Mouse (Mus musculus) embryonic facial prominence, embryonic 13.5 days (tissue): ENCODE results near the gene Gm2115. TPM values are rescaled to one million over a fixed set of nuclear protein-coding genes. Genes with fewer than 3 reads are reported as not detected.

Experiments
- ATAC-seq: fragments of 200-750 bp; cut with Nextera tagmentation; 2 replicates; pipeline ENCODE4 v1.8.0; 2017; ENCODE audit warnings: low read depth; ENCODE audit not compliant: insufficient number of reproducible peaks, insufficient read depth, low FRiP score, low TSS enrichment
- H3K27ac ChIP-seq: fragments of 300-500 bp; sonication (generic); 2 replicates; pipeline ENCODE4 v1.5.1; 2015; ENCODE audit warnings: moderate library complexity, mild to moderate bottlenecking, inconsistent platforms
- H3K27me3 ChIP-seq: fragments of 300-500 bp; sonication (generic); 2 replicates; pipeline ENCODE4 v1.6.1; 2015; ENCODE audit warnings: mild to moderate bottlenecking, inconsistent platforms
- H3K36me3 ChIP-seq: fragments of 300-500 bp; sonication (generic); 2 replicates; pipeline ENCODE4 v1.6.1; 2015; ENCODE audit warnings: mild to moderate bottlenecking, inconsistent platforms
- H3K4me1 ChIP-seq: fragments of 300-500 bp; sonication (generic); 2 replicates; pipeline ENCODE4 v1.6.1; 2015; ENCODE audit warnings: inconsistent platforms
- H3K4me2 ChIP-seq: fragments of 300-500 bp; sonication (generic); 2 replicates; pipeline ENCODE4 v1.6.1; 2015; ENCODE audit warnings: moderate library complexity, mild to moderate bottlenecking, inconsistent platforms
- H3K4me3 ChIP-seq: fragments of 300-500 bp; sonication (generic); 2 replicates; pipeline ENCODE4 v1.5.1; 2015; ENCODE audit warnings: mild to moderate bottlenecking, inconsistent platforms
- H3K9ac ChIP-seq: fragments of 300-500 bp; sonication (generic); 2 replicates; pipeline ENCODE4 v1.6.1; 2015; ENCODE audit warnings: mild to moderate bottlenecking, inconsistent platforms
- H3K9me3 ChIP-seq: fragments of 300-500 bp; sonication (generic); 2 replicates; pipeline ENCODE4 v1.6.1; 2016; ENCODE audit warnings: inconsistent platforms
- WGBS: fragments of 180-500 bp; shearing (Covaris S2); methylation state at CpG from one replicate; pipeline ENCODE4 v1.1.7; 2015; ENCODE audit warnings: mixed read lengths; 5-methylcytosine and 5-hydroxymethylcytosine counted together
- polyA plus RNA-seq: library from polyadenylated mRNA; unstranded; fragments of >200 nt; fragmentation: Nextera tagmentation; extraction: Ambion mirVana; gene quantifications from 2 replicates; pipeline ENCODE4 v1.2.1, GENCODE M21; 2015

Gene Gm2115
- 0.21 and 0.26 TPM in 2 replicates for polyA plus RNA-seq

- H3K4me1 ChIP-seq, result peaks cover 11% of the 10 kb centered on the region
- H3K9me3 ChIP-seq, result no peaks in the 10 kb centered on the region
- WGBS, result 1% methylated on average over 52 of the region's 52 CpGs
- peaks cover 29% of the 10 kb centered on the region for H3K27me3 ChIP-seq
- H3K4me2 ChIP-seq, result peak within 1 kb of the TSS; percentile 93
- no peak for ATAC-seq
- no peak within 1 kb of the TSS for H3K27ac ChIP-seq
- H3K9ac ChIP-seq, result peak within 1 kb of the TSS; percentile 73
- no peaks in the 10 kb centered on the region for H3K36me3 ChIP-seq
- H3K4me3 ChIP-seq, result peak within 1 kb of the TSS; percentile 53
These were observed at the start of gene Gm2115 for GRCm38 (mm10) chr7:84528796-84529533. TSS of gene Gm2115 (plus strand) at chr7:84528954.

DNA sequence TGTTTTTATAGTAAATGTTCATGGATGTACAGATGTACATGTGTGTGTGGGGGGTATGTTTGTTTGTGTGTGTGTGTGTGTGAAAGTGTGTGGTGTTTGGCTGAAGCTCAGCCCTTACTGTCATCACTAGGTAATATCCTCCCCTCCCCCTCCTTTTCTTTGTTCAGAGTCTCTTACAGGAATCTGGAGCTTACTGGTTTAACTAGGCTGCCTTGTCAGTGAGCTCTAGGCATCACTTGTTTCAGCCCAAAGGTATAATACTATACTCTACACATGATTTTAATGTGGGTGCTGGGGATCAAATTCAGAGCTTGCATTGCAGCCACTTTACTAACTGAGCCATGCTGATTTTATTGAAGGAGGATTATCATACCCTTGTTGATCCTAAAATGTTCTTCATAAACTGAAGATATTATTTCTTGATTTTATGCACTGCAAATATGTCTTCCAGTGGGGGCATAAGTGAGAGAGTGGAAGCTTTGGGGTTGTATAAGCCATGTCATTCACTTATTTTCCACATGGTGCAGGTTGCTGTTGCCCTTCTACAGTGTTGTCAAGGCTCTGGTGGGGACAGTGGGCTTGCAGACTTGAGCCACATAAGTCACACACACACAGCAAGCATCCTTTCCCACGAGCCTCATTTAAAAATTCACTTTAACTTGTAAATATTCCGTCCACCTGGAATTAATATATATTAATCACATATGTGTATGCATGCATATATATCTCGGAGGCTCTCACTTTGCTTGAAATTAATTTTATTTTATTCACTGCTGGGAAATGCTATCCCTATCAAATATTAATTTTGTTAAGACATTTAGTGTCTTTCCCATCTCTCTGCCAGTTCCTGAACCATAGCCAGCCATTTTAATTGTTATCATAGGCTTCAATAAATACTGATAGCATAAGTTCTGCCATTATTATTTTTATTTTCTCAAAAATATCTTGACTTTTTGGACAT lies 45.0 kb upstream of the Gm2115 start:
- Histone ChIP-seq H3K27me3 (no peaks in the 10 kb centered on the region), H3K4me2 (no peak overlapping the region), H3K27ac (no peak overlapping the region), H3K36me3 (no peaks in the 10 kb centered on the region), H3K4me3 (no peak overlapping the region), H3K9me3 (no peaks in the 10 kb centered on the region), H3K9ac (no peak overlapping the region), H3K4me1 (no peaks in the 10 kb centered on the region)
- no peak for ATAC-seq
- WGBS, result 59% methylated on average over 3 of the region's 3 CpGs

DNA sequence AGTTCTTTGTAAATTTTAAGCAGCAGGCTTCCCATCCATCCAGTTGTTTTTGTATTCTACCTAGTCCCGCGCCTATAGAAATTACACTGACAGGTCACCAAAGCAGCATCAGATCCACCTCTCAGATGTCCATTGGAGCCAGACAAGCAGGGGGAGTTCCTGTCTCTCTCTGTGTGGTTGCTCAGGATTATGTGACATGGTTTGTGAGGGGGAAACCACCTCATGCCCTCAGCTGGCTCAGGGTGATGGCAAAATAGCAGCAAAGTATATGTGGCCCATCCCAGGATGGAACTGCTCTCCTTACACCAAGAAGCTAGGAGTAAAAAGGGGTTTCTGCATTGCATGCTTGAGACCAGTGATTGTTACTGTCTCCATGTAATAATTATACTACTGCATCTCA lies 42.3 kb upstream of the Gm2115 start:
- Histone ChIP-seq H3K4me1 (no peaks in the 10 kb centered on the region), H3K36me3 (no peaks in the 10 kb centered on the region), H3K9ac (no peak overlapping the region), H3K27me3 (no peaks in the 10 kb centered on the region), H3K4me3 (no peak overlapping the region), H3K9me3 (no peaks in the 10 kb centered on the region), H3K4me2 (no peak overlapping the region), H3K27ac (no peak overlapping the region)
- ATAC-seq, result no peak
- WGBS, result 87% methylated on average over 2 of the region's 2 CpGs

DNA sequence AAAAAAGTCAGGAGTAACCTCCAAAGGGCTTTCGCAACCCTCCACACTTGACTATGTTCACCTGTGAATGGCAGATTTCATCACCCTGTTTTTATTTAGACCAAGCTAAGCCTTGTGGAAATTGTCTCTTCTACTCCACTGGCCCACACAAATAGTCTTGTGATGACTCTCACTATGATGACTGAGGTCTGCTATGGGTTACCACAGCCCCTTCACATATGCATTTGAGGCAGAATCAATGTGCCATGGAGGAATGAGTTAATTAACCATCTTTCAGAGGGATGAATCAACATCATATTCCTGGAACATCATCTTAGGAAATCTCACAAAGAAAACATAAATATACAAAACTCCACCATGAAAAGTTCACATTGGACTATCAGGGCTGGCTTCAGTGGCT lies 25.6 kb upstream of the Gm2115 start:
- H3K4me2 ChIP-seq, result no peak overlapping the region
- no peak overlapping the region for H3K4me3 ChIP-seq
- H3K9me3 ChIP-seq, result no peaks in the 10 kb centered on the region
- H3K4me1 ChIP-seq, result no peaks in the 10 kb centered on the region
- no peaks in the 10 kb centered on the region for H3K27me3 ChIP-seq
- no peak overlapping the region for H3K9ac ChIP-seq
- no peak for ATAC-seq
- H3K36me3 ChIP-seq, result no peaks in the 10 kb centered on the region
- H3K27ac ChIP-seq, result no peak overlapping the region
- WGBS, result 98% methylated on average over 1 of the region's 1 CpGs

GRCm38 (mm10) chr7:84518533-84519198 lies 10.1 kb upstream of the Gm2115 start:
- ATAC-seq, result no peak
- Histone ChIP-seq H3K4me2 (no peak overlapping the region), H3K4me1 (no peaks in the 10 kb centered on the region), H3K9me3 (no peaks in the 10 kb centered on the region), H3K27me3 (no peaks in the 10 kb centered on the region), H3K4me3 (no peak overlapping the region), H3K36me3 (no peaks in the 10 kb centered on the region), H3K9ac (no peak overlapping the region), H3K27ac (no peak overlapping the region)

DNA sequence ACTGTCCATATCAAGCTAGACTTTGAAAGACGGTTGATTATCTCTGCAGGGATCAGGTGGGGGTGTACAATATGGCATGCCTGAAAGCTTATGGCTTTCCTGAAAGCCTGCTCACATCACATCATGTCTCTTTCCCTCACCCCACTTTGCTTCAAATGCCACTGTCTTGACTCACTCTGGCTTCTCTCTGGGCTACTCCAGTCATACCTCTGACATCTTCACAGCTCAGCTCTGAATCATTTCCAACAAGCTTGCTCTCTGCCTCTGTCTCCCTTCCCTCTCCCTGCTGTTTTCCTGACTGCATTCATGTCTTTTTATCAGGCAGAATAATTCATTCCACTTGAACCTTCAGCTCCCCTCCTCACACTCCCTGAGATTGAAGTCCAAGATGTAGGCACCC lies 7.4 kb upstream of the Gm2115 start:
- Histone ChIP-seq H3K27me3 (no peaks in the 10 kb centered on the region), H3K27ac (no peak overlapping the region), H3K9ac (no peak overlapping the region), H3K36me3 (no peaks in the 10 kb centered on the region), H3K4me2 (no peak overlapping the region), H3K9me3 (no peaks in the 10 kb centered on the region), H3K4me1 (no peaks in the 10 kb centered on the region), H3K4me3 (no peak overlapping the region)
- WGBS, result 68% methylated on average over 1 of the region's 1 CpGs
- no peak for ATAC-seq

GRCm38 (mm10) chr7:84522426-84522825 lies 6.3 kb upstream of the Gm2115 start:
- ATAC-seq, result no peak
- no peaks in the 10 kb centered on the region for H3K9me3 ChIP-seq
- no peaks in the 10 kb centered on the region for H3K27me3 ChIP-seq
- H3K36me3 ChIP-seq, result no peaks in the 10 kb centered on the region
- H3K4me1 ChIP-seq, result no peaks in the 10 kb centered on the region
- no peak overlapping the region for H3K4me3 ChIP-seq
- no peak overlapping the region for H3K27ac ChIP-seq
- no peak overlapping the region for H3K9ac ChIP-seq
- H3K4me2 ChIP-seq, result no peak overlapping the region
- 44% methylated on average over 1 of the region's 1 CpGs for WGBS

- Histone ChIP-seq H3K36me3 (no peaks in the 10 kb centered on the region), H3K4me3 (no peak overlapping the region), H3K4me2 (no peak overlapping the region), H3K27ac (no peak overlapping the region), H3K4me1 (peaks cover 11% of the 10 kb centered on the region), H3K9me3 (no peaks in the 10 kb centered on the region), H3K27me3 (peaks cover 27% of the 10 kb centered on the region), H3K9ac (no peak overlapping the region)
- ATAC-seq, result no peak
- WGBS, result 8% methylated on average over 1 of the region's 1 CpGs
These were observed 2.6 kb upstream of the Gm2115 start for GRCm38 (mm10) chr7:84526171-84526570.

DNA sequence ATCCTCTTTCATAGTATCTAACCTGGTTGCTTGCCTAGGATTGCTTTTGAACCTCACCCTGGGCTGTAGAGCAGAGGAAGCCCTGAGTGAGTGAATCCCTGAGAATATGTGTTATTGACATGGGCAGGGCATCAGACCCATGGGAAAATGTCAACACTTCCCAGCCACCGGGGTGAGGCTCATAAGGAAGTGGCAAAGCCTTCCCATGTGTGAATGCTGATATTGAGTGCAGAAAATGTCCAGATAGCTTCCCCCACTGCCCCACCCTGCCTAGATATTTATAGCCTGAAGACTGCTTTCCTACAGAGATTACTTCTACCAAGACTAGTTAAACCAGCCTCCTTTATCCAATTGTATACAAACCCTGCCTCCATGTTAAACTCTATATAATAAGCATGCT lies 4.0 kb downstream of the Gm2115 start:
- WGBS, result 91% methylated on average over 1 of the region's 1 CpGs
- ATAC-seq, result no peak
- Histone ChIP-seq H3K9me3 (no peaks in the 10 kb centered on the region), H3K27me3 (peaks cover 26% of the 10 kb centered on the region), H3K36me3 (no peaks in the 10 kb centered on the region), H3K9ac (no peak overlapping the region), H3K4me3 (no peak overlapping the region), H3K4me1 (peaks cover 10% of the 10 kb centered on the region), H3K4me2 (no peak overlapping the region), H3K27ac (no peak overlapping the region)

DNA sequence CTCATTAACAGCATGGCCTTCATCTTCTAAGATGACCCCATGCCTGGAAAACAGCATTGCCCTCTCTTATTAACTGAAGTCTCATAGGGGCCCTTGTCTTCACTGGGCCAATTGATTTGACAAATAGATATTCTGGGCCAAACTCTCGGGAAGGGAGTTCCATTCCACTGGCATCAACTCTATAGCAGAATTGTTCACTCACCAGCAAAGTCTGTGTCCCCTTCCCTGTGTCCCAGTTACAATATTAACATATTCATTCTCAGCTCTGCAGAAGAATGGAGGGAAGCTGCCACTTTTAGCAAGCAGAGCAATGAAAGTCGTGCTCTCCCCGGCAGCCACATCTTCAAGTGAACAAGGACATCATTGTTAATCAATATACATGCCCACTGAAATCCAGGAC lies 5.9 kb downstream of the Gm2115 start:
- no peak for ATAC-seq
- H3K36me3 ChIP-seq, result no peaks in the 10 kb centered on the region
- 56% methylated on average over 3 of the region's 3 CpGs for WGBS

GRCm38 (mm10) chr7:84544946-84545345 lies 16.2 kb downstream of the Gm2115 start:
- H3K4me3 ChIP-seq, result no peak overlapping the region
- H3K27ac ChIP-seq, result no peak overlapping the region
- H3K4me1 ChIP-seq, result no peaks in the 10 kb centered on the region
- no peaks in the 10 kb centered on the region for H3K36me3 ChIP-seq
- H3K9me3 ChIP-seq, result no peaks in the 10 kb centered on the region
- H3K9ac ChIP-seq, result no peak overlapping the region
- no peaks in the 10 kb centered on the region for H3K27me3 ChIP-seq
- 83% methylated on average over 4 of the region's 4 CpGs for WGBS
- H3K4me2 ChIP-seq, result no peak overlapping the region
- ATAC-seq, result no peak

More for the DNA sequence above, 5.9 kb downstream of the Gm2115 start:
- Histone ChIP-seq H3K4me1 (no peaks in the 10 kb centered on the region), H3K9ac (no peak overlapping the region), H3K9me3 (no peaks in the 10 kb centered on the region), H3K4me2 (no peak overlapping the region), H3K27ac (no peak overlapping the region), H3K4me3 (no peak overlapping the region), H3K27me3 (peaks cover 12% of the 10 kb centered on the region)
